Mouse (Mus musculus) thymus, postnatal 14 days (tissue): Measurements from ENCODE around the gene Tpd52l2.

Source experiments
- DNase-seq: peaks from one replicate; pipeline ENCODE4 v3.0.0; 2021

Gene Tpd52l2

DNA sequence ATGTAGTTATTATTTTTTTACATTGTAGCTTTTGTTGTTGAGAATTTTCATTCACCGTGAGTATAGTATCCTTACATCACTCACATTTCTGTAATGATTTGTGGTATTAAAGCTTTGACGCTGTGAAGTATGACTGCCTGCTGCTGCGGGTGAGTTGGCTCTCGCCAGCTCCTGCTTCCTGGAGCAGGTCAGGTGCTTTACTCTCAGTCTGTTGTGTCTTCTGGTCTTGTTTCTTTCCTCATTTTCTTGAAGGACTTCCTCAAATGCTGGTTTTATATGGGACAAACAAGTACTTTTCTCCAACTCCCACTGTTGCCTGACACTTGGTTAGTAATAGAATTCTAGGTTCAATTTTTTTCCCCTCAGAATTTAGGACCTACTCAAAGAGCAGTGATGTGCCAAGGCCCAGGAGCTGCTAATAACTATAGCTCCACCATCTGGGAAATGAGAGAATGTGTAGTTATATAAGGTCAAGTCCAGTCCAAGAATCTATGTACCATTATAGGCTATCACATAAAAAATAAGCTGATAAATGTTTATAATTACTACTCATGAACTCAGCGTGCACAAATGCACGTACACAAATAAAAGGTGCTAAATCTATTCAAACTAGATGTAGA is 44.9 kb downstream of the Tpd52l2 start:
- no peak for DNase-seq

DNA sequence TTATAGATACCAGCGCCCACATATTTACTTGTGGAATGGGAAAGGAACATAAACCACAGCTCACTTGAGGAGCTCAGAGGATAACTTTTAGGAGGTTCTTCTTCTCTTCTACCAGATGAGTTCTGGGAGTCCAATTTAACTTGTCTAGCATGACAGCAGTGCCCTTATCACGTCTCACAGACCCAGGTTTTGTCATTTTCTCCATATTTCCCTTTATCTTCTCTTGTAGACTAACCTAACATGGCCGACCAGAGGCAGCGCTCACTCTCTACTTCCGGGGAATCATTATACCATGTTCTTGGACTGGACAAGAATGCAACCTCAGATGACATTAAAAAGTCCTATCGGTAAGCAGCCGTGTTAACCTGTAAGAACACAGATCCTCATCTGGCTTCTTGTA is 49.2 kb downstream of the Tpd52l2 start:
- no peak for DNase-seq

DNA sequence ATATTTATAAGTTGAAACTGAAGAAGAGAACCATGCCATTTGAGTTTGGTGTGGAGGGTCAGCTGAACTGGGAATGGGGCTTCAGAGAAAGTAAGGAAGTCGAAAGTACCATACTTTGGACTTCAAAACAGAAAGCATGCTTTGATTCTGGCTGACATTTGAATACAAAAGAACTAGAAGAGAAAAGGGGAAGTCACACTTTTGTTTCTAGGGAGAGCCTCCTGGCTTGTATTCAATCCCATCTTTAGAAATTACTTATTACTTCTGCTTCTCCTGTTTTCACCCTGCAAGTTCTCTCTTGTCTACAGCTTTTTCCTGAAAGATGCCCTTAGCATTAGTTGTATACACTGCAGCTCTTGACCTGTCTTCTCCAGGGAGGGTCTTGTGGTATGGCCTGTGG is 51.3 kb downstream of the Tpd52l2 start:
- DNase-seq, result no peak

DNA sequence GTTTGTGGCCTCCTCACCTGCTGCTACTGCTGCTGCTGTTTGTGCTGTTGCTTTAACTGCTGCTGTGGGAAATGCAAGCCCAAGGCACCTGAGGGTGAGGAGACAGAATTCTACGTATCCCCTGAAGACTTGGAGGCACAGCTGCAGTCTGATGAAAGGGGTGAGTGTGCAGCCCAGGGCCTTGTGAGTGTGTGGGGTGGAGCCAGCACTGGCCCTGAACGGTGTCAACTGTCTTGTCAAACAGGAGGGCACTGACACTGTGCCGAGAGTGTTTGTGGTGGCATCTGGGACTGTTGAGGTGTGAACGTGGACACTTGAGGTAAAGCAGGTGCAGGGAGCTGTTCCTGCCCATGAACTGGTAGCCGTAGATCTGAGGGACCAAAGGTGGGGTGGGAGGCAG is 51.7 kb downstream of the Tpd52l2 start:
- DNase-seq, result no peak

DNA sequence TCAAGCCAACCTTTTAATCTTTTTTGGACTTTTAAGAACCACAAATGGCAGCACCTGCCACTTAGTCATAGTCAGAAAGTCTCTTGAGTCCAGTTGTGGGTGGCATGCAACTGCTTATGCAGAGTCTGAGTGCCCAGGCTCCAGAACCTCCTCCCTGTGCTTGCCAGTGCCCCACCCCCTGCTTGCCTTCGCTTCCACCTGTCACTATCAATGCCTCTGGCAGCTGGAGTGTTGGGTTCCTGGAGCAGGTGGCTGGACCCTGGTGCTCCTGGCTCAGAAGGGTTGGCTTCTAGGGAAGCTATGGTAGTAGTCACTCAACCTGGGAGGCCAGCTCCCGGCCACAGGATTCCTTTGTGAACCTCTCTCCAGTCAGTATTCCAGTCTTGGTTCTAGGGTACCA is 53.3 kb downstream of the Tpd52l2 start:
- DNase-seq, result no peak

DNA sequence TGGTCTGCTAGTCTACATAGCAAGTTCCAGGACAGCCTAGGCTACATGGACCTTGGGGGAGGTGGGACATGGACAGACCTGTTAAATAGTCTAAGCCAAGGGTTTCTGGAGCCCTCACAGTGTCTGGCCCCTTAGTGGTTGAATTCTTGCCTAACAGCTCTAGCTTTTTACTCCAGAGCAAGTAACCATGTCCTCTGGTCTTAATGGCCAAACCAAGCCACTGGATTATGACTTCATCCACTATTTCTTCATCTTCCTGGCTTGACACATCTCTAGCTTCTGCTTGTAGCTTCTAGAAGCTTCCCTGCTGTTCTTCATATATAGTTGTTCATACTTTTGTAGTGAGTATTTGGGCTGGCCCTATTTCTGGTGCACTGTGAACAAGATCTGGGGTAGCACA is 56.8 kb downstream of the Tpd52l2 start:
- DNase-seq, result no peak

DNA sequence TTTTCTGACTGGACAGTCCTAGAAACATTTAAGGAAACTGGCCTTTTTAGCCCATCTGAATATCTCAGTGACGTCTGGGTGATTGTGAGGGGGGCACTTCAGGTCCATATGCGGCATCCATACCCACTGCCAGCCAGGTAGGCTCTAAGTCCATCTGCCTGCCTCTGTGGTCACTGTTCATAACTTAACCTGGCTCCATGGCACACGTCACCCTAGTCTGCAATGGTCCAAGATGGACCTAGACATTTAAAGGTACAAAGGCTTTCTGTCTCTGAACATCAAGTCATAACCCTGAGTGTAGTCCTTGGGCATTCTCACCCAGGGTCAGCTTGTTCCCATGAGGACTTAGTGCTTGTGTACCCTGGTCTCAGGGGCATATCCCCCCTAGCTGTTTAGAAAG is 70.4 kb downstream of the Tpd52l2 start:
- no peak for DNase-seq
